Mouse (Mus musculus): ENCODE data around the gene Scn3b.

Gene Scn3b

GRCm38 (mm10) chr9:40268748-40269102 lies 292 bp upstream of the Scn3b start:
- no peak for DNase-seq (ENCODE audit: low spot score in 2 of 2)

- no peak for DNase-seq (ENCODE audit: low spot score in 2 of 2)
Measured at GRCm38 (mm10) chr9:40269880-40270279, 863 bp downstream of the Scn3b start.

- DNase-seq (ENCODE audit: low spot score in 2 of 2), result no peak
Measured at GRCm38 (mm10) chr9:40271075-40271474, 2.1 kb downstream of the Scn3b start.

GRCm38 (mm10) chr9:40272822-40273221 lies 3.8 kb downstream of the Scn3b start:
- DNase-seq (ENCODE audit: low spot score in 2 of 2), result no peak

GRCm38 (mm10) chr9:40275904-40276303 lies 6.9 kb downstream of the Scn3b start:
- DNase-seq (ENCODE audit: low spot score in 2 of 2), result no peak

- DNase-seq (ENCODE audit: low spot score in 2 of 2), result no peak
Measured at GRCm38 (mm10) chr9:40277671-40278070, 8.7 kb downstream of the Scn3b start.

- DNase-seq (ENCODE audit: low spot score in 2 of 2), result no peak
Measured at GRCm38 (mm10) chr9:40279438-40279837, 10.4 kb downstream of the Scn3b start.

GRCm38 (mm10) chr9:40282968-40283367 lies 14.0 kb downstream of the Scn3b start:
- no peak for DNase-seq (ENCODE audit: low spot score in 2 of 2)

GRCm38 (mm10) chr9:40292475-40292874 lies 23.5 kb downstream of the Scn3b start:
- DNase-seq (ENCODE audit: low spot score in 2 of 2), result no peak

GRCm38 (mm10) chr9:40293286-40293685 lies 24.3 kb downstream of the Scn3b start:
- no peak for DNase-seq (ENCODE audit: low spot score in 2 of 2)

GRCm38 (mm10) chr9:40293740-40294139 lies 24.7 kb downstream of the Scn3b start:
- no peak for DNase-seq (ENCODE audit: low spot score in 2 of 2)

GRCm38 (mm10) chr9:40294210-40294609 lies 25.2 kb downstream of the Scn3b start:
- no peak for DNase-seq (ENCODE audit: low spot score in 2 of 2)

GRCm38 (mm10) chr9:40294866-40295265 lies 25.8 kb downstream of the Scn3b start:
- DNase-seq (ENCODE audit: low spot score in 2 of 2), result no peak

GRCm38 (mm10) chr9:40296251-40296650 lies 27.2 kb downstream of the Scn3b start:
- DNase-seq (ENCODE audit: low spot score in 2 of 2), result no peak

GRCm38 (mm10) chr9:40297969-40298368 lies 29.0 kb downstream of the Scn3b start:
- no peak for DNase-seq (ENCODE audit: low spot score in 2 of 2)

GRCm38 (mm10) chr9:40299323-40299722 lies 30.3 kb downstream of the Scn3b start:
- DNase-seq (ENCODE audit: low spot score in 2 of 2), result no peak

GRCm38 (mm10) chr9:40300018-40300989 lies 31.3 kb downstream of the Scn3b start:
- DNase-seq (ENCODE audit: low spot score in 2 of 2), result no peak

- DNase-seq (ENCODE audit: low spot score in 2 of 2), result no peak
Measured at GRCm38 (mm10) chr9:40301475-40301874, 32.5 kb downstream of the Scn3b start.

GRCm38 (mm10) chr9:40302375-40302774 lies 33.4 kb downstream of the Scn3b start:
- DNase-seq (ENCODE audit: low spot score in 2 of 2), result no peak

- no peak for DNase-seq (ENCODE audit: low spot score in 2 of 2)
Measured at GRCm38 (mm10) chr9:40304243-40304642, 35.2 kb downstream of the Scn3b start.

- no peak for DNase-seq (ENCODE audit: low spot score in 2 of 2)
Measured at GRCm38 (mm10) chr9:40307311-40307710, 38.3 kb downstream of the Scn3b start.

- DNase-seq (ENCODE audit: low spot score in 2 of 2), result no peak
Measured at GRCm38 (mm10) chr9:40309876-40310275, 40.9 kb downstream of the Scn3b start.

GRCm38 (mm10) chr9:40311813-40312212 lies 42.8 kb downstream of the Scn3b start:
- no peak for DNase-seq (ENCODE audit: low spot score in 2 of 2)
